Mouse (Mus musculus) liver, postnatal 0 days (tissue): ENCODE results near the gene Hddc3.
A peak's percentile ranks its signal among the peaks of the same experiment; 100 is the strongest.

ENCODE experiments used
- CTCF ChIP-seq: sonication (generic); IDR thresholded peaks from 2 replicates; pipeline ENCODE4 v1.5.1; 2016; ENCODE audit warnings: antibody characterized with exemption, low read depth
- EP300 ChIP-seq: IDR thresholded peaks from 2 replicates; pipeline ENCODE4 v1.6.1; 2016; ENCODE audit warnings: antibody characterized with exemption, low read depth, mild to moderate bottlenecking

GRCm38 (mm10) chr7:80301522-80301921 lies 41.4 kb upstream of the Hddc3 start:
- peak; percentile 42 for TF ChIP-seq CTCF
- no peak for TF ChIP-seq EP300
